Mouse (Mus musculus): ENCODE results near the gene Smim5. TPM values are rescaled to one million over a fixed set of nuclear protein-coding genes. Genes with fewer than 3 reads are reported as not detected.

Smim5 gene
- polyA plus RNA-seq, 1 experiment from 2014 or later, result 19.6 TPM

- Histone ChIP-seq H3K4me2 (no peak overlapping the region), H3K27me3 (peaks cover 6% of the 10 kb centered on the region), H3K27ac (no peak overlapping the region), H3K9ac (no peak overlapping the region), H3K4me3 (no peak overlapping the region), H3K9me3 (no peaks in the 10 kb centered on the region), H3K36me3 (no peaks in the 10 kb centered on the region), H3K4me1 (no peaks in the 10 kb centered on the region)
- 53% methylated on average over 6 of the region's 6 CpGs for WGBS
- no peak for ATAC-seq (ENCODE audit: insufficient number of reproducible peaks, low FRiP score, low TSS enrichment, low read depth)
These were observed 22.5 kb upstream of the Smim5 start for GRCm38 (mm10) chr11:115877174-115877755.

GRCm38 (mm10) chr11:115878071-115878470 is 21.7 kb upstream of the Smim5 start:
- no peaks in the 10 kb centered on the region for H3K4me1 ChIP-seq
- ATAC-seq (ENCODE audit: insufficient number of reproducible peaks, low FRiP score, low TSS enrichment, low read depth), result no peak
- H3K9ac ChIP-seq, result no peak overlapping the region
- H3K4me2 ChIP-seq, result no peak overlapping the region
- no peak overlapping the region for H3K27ac ChIP-seq
- 73% methylated on average over 8 of the region's 8 CpGs for whole genome bisulfite sequencing
- no peaks in the 10 kb centered on the region for H3K36me3 ChIP-seq
- H3K9me3 ChIP-seq, result no peaks in the 10 kb centered on the region
- peaks cover 15% of the 10 kb centered on the region for H3K27me3 ChIP-seq
- H3K4me3 ChIP-seq, result no peak overlapping the region

DNA sequence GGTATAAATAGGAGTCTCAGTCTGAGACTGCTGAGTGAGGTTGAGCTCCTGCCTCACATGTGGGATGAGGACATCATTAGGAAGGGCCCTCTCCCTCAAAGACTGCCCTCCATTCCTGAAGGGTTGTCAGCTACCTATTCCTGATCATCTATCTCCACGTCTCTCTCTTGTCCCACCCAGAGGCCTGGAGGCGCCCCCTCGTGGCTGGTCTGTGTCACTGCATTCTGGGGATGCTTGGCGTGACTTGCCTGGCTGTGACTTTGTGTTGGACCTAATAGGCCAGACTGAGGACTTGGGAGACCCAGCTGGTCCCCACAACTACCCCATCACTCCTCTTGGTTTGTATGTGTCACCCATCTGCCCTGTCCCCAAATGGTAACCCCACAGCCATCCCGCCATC is 18.8 kb upstream of the Smim5 start:
- Histone ChIP-seq H3K4me1 (no peaks in the 10 kb centered on the region), H3K4me3 (no peak overlapping the region), H3K9me3 (no peaks in the 10 kb centered on the region), H3K9ac (no peak overlapping the region), H3K27me3 (peaks cover 28% of the 10 kb centered on the region), H3K4me2 (no peak overlapping the region), H3K36me3 (no peaks in the 10 kb centered on the region), H3K27ac (no peak overlapping the region)
- no peak for ATAC-seq (ENCODE audit: insufficient number of reproducible peaks, low FRiP score, low TSS enrichment, low read depth)
- WGBS, result 25% methylated on average over 5 of the region's 5 CpGs

DNA sequence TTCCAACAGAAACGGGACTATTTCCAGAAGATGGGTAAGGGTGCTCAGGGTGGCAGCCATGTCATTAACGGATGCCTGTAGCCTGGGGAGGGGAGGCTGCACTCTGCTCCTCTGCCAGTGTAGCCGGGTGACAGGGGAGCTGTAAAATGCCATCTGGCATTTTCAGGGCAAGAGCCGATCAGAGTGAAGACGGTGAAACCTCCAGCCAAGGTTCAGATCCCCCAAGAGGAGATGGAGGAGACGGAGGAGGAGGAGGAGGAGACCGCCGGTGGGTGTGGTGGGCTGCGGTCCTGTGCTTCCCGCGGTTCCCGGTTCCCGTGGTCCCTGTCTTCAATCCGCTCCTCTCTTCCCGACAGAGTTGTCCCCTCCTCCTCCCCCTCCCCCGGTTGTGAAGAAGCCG is 16.5 kb upstream of the Smim5 start:
- no peak for ATAC-seq (ENCODE audit: insufficient number of reproducible peaks, low FRiP score, low TSS enrichment, low read depth)
- Histone ChIP-seq H3K9ac (no peak overlapping the region), H3K27ac (no peak overlapping the region), H3K9me3 (no peaks in the 10 kb centered on the region), H3K27me3 (peaks cover 28% of the 10 kb centered on the region), H3K4me3 (no peak overlapping the region), H3K36me3 (no peaks in the 10 kb centered on the region), H3K4me2 (0 out of 2 replicates have a peak overlapping the region, but pooled peaks have one; percentile 12), H3K4me1 (no peaks in the 10 kb centered on the region)
- WGBS, result 24% methylated on average over 16 of the region's 17 CpGs

- H3K36me3 ChIP-seq, result no peaks in the 10 kb centered on the region
- no peak overlapping the region for H3K27ac ChIP-seq
- H3K4me2 ChIP-seq, result no peak overlapping the region
- ATAC-seq (ENCODE audit: insufficient number of reproducible peaks, low FRiP score, low TSS enrichment, low read depth), result no peak
- no peaks in the 10 kb centered on the region for H3K9me3 ChIP-seq
- WGBS, result 89% methylated on average over 3 of the region's 3 CpGs
- H3K9ac ChIP-seq, result no peak overlapping the region
- no peaks in the 10 kb centered on the region for H3K4me1 ChIP-seq
- peaks cover 28% of the 10 kb centered on the region for H3K27me3 ChIP-seq
- no peak overlapping the region for H3K4me3 ChIP-seq
These were observed 15.4 kb upstream of the Smim5 start for GRCm38 (mm10) chr11:115884361-115884760.

DNA sequence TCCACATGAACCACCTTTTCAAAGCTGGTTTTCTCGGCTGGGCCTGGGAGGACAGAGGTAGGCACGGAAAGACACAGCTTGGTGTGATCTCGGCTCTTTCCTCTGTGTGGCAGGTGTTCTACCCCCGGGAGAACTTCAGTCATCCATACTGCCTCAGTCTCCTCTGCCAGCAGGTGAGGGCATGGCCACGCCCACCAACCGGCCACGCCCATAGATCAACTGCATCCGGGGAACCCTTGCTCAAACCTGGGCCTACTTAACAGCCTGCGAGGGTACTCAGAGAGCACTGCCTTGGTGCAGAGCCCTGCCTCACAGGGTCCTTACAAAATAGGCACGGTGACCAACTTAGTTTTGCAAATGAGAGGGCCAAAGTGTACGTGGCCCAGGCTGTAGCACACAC is 14.5 kb upstream of the Smim5 start:
- no peak for ATAC-seq (ENCODE audit: insufficient number of reproducible peaks, low FRiP score, low TSS enrichment, low read depth)
- no peaks in the 10 kb centered on the region for H3K36me3 ChIP-seq
- 68% methylated on average over 11 of the region's 11 CpGs for WGBS
- H3K9ac ChIP-seq, result no peak overlapping the region
- H3K9me3 ChIP-seq, result no peaks in the 10 kb centered on the region
- H3K27me3 ChIP-seq, result peaks cover 28% of the 10 kb centered on the region
- H3K27ac ChIP-seq, result no peak overlapping the region
- no peaks in the 10 kb centered on the region for H3K4me1 ChIP-seq
- no peak overlapping the region for H3K4me2 ChIP-seq
- H3K4me3 ChIP-seq, result no peak overlapping the region

DNA sequence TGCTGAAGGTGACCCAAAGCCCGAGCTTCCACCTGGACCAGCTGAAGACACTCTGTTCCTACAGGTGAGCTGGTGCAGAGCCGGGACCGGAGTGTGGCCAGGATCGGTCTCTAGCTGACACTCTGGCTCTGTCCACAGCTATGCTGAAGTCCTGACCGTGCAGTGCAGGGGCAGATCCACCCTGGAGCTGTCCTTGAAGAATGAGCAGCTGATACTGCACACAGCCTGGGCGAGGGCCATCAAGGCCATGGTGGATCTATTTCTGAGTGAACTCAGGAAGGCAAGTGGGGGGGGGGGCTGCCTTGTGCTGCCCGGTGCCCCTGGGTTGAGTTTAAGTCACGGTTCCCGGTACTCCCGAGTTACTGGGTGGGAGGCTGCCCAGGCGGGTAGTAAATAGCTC is 13.3 kb upstream of the Smim5 start:
- no peak overlapping the region for H3K4me3 ChIP-seq
- H3K36me3 ChIP-seq, result no peaks in the 10 kb centered on the region

DNA sequence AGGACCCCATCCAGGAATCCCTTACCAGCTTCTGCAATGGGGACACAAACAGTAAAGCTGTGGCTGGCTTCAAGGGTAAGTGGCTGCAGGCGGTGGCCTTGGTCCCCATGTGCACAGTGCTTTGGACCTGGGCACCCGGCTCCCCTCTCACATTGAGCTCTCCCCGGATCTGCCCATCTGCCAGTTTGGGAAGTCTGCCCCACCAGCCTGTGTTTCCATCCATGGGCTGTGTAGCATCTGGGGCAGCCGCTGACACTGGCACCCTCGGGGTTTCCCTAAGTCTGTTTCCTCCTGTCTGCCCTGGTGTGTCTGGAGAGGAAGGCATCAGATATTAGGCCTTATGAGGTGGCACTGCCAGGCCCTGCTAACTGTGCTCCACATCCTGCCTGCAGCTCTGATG is 11.7 kb upstream of the Smim5 start:
- H3K27ac ChIP-seq, result no peak overlapping the region
- no peak overlapping the region for H3K4me3 ChIP-seq
- H3K9ac ChIP-seq, result no peak overlapping the region
- no peaks in the 10 kb centered on the region for H3K4me1 ChIP-seq
- no peak overlapping the region for H3K4me2 ChIP-seq
- H3K36me3 ChIP-seq, result 0 out of 2 replicates have a peak, but pooled peaks cover 4% of the 10 kb centered on the region
- ATAC-seq (ENCODE audit: insufficient number of reproducible peaks, low FRiP score, low TSS enrichment, low read depth), result no peak
- H3K9me3 ChIP-seq, result no peaks in the 10 kb centered on the region
- H3K27me3 ChIP-seq, result peaks cover 14% of the 10 kb centered on the region
- WGBS, result 77% methylated on average over 5 of the region's 5 CpGs

More for the DNA sequence above, 13.3 kb upstream of the Smim5 start:
- no peak overlapping the region for H3K4me2 ChIP-seq
- H3K9me3 ChIP-seq, result no peaks in the 10 kb centered on the region
- peaks cover 28% of the 10 kb centered on the region for H3K27me3 ChIP-seq
- no peak for ATAC-seq (ENCODE audit: insufficient number of reproducible peaks, low FRiP score, low TSS enrichment, low read depth)
- no peak overlapping the region for H3K27ac ChIP-seq
- 85% methylated on average over 11 of the region's 11 CpGs for WGBS
- no peak overlapping the region for H3K9ac ChIP-seq
- no peaks in the 10 kb centered on the region for H3K4me1 ChIP-seq

DNA sequence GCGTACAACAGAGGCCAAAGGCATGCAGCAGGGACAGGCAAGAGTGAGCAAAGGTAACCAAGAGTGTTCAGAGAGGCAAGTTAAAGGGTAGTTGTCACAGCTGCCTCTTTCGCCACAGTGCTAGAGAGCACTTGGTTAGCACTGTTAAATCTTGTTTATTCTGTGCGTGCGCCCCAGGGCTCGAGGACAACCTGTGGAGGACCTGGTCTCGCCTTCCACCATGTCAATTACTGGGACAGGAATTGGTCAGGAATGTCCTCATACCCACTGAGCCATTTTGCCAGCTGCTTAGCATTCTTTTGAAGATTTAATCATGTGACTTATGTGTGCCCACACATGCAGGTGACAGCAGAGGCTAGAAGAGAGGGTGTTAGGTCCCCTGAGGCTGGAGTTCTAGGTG is 10.6 kb upstream of the Smim5 start:
- no peak overlapping the region for H3K4me3 ChIP-seq
- peaks cover 14% of the 10 kb centered on the region; the same call in 1 of the 2 replicates for H3K36me3 ChIP-seq
- no peak overlapping the region for H3K4me2 ChIP-seq
- peaks cover 3% of the 10 kb centered on the region for H3K27me3 ChIP-seq
- H3K4me1 ChIP-seq, result no peaks in the 10 kb centered on the region
- no peaks in the 10 kb centered on the region for H3K9me3 ChIP-seq
- no peak overlapping the region for H3K9ac ChIP-seq
- WGBS, result 64% methylated on average over 6 of the region's 6 CpGs
- no peak for ATAC-seq (ENCODE audit: insufficient number of reproducible peaks, low FRiP score, low TSS enrichment, low read depth)
- H3K27ac ChIP-seq, result no peak overlapping the region

- no peaks in the 10 kb centered on the region for H3K4me1 ChIP-seq
- H3K4me2 ChIP-seq, result no peak overlapping the region
- H3K9ac ChIP-seq, result no peak overlapping the region
- whole genome bisulfite sequencing, result 63% methylated on average over 6 of the region's 6 CpGs
- no peaks in the 10 kb centered on the region for H3K9me3 ChIP-seq
- no peaks in the 10 kb centered on the region for H3K27me3 ChIP-seq
- no peak overlapping the region for H3K4me3 ChIP-seq
- ATAC-seq (ENCODE audit: insufficient number of reproducible peaks, low FRiP score, low TSS enrichment, low read depth), result no peak
- H3K36me3 ChIP-seq, result peaks cover 43% of the 10 kb centered on the region
- no peak overlapping the region for H3K27ac ChIP-seq
These were observed 7.6 kb upstream of the Smim5 start for GRCm38 (mm10) chr11:115892213-115892612.

DNA sequence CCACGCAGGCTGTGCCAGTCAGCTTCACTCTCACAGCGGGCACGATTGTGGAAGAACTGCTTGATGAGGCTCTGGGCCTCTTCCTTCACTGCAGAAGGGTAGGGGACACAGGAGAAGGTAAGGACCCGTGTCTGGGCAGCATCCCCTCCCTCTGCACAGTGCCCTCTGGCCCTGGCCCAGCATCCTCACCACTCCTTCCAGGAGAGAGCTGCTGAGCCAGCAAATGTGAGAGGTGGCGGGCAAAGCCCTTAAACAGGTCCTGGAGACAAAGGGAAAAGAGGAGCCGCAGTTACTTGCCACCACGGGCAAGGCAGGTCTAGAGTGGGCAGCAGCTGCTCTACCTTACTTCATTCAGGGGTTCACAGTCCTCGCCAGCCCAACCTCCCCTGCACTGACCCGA is 6.7 kb upstream of the Smim5 start:
- no peak overlapping the region for H3K9ac ChIP-seq
- WGBS, result 87% methylated on average over 9 of the region's 9 CpGs
- ATAC-seq (ENCODE audit: insufficient number of reproducible peaks, low FRiP score, low TSS enrichment, low read depth), result no peak
- H3K9me3 ChIP-seq, result no peaks in the 10 kb centered on the region
- no peak overlapping the region for H3K4me3 ChIP-seq
- peaks cover 43% of the 10 kb centered on the region for H3K36me3 ChIP-seq
- no peaks in the 10 kb centered on the region for H3K27me3 ChIP-seq
- H3K4me2 ChIP-seq, result no peak overlapping the region
- no peak overlapping the region for H3K27ac ChIP-seq
- H3K4me1 ChIP-seq, result no peaks in the 10 kb centered on the region

DNA sequence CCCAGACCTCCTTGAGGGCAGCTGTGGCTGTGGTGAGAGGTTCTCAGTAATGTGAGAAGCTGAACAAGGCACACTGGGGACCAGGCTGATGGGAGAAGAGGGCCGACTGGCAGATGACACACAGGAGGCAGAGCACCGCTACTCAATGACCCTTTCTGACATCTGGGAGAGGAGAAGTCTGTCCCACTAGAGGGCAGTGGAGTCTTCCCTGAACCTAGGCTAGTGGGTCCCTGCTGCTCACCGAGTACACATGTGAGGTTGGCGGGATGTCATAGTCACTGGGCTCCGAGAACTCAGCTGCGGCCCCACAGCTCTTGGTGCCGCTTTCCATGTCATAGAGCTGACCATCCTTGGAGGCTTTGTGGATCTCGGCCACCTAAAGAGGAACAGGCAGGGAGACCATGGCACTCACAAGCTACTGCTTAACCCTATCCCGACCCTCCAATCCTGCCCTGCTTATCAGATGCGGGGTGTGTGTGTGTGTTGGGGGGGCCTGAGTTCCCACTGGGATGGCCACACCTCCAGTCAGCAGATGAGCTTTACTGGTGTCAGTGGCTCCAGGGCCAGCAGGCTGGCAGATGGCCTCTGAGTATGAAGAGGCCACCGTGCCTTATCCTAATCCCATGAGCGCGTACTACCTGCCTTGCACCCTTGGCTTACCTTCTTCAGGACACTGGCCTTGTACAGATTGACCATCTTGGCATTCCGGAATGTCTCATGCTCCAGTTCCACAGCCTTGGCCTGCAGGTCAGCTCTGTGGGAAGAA is 4.8 kb upstream of the Smim5 start:
- Histone ChIP-seq H3K27me3 (no peaks in the 10 kb centered on the region), H3K36me3 (peaks cover 43% of the 10 kb centered on the region), H3K4me2 (no peak overlapping the region), H3K4me3 (no peak overlapping the region), H3K9ac (no peak overlapping the region), H3K4me1 (peaks cover 11% of the 10 kb centered on the region), H3K9me3 (no peaks in the 10 kb centered on the region), H3K27ac (no peak overlapping the region)
- 73% methylated on average over 14 of the region's 14 CpGs for WGBS
- no peak for ATAC-seq (ENCODE audit: insufficient number of reproducible peaks, low FRiP score, low TSS enrichment, low read depth)
